Mouse (Mus musculus): Measurements from ENCODE around the gene Cox8b. TPM values are rescaled to one million over a fixed set of nuclear protein-coding genes. Genes with fewer than 3 reads are reported as not detected.

Gene Cox8b
- total RNA-seq, 2 experiments from 2014 or later, result 1,696 to 1,975 TPM

DNA sequence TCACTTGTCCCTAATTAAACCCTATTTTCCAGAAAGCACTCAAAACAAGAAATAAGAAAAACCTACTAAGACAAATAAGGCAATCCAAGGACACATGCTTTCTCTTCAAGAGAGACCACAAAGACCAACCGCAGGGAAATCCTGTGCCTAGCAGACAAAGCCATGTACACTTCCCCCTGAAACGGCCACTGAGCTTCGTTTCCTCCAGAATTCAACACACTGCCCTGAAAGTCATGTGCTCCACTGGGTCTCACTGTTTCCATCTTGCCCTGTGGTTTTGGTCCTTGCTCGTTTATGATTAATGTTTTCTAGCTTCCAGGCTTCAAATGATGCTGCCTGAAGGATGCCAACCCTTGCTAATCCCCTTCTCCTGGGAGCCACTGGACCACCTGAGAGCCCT lies 26.0 kb downstream of the Cox8b start:
- no peak for DNase-seq

DNA sequence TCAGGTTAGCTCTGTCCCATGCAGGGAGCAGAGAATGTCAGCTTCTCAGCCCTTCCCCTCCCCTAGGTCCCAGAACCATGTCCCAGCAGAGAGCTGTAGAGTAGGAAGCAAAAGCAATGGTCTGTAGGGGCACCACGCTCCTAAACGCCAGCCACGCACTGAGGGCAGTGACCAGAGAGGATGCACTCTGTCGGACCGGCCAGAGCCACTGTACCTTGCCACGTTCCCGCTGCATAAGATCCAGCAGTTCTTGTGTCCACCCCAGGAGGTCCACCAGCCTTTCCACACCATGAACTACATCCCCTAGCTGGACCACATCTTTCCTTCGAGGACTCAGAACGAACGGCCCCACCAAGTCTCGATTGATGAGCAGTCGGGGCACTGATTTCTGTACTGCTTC lies 35.5 kb downstream of the Cox8b start:
- DNase-seq, result no peak

DNA sequence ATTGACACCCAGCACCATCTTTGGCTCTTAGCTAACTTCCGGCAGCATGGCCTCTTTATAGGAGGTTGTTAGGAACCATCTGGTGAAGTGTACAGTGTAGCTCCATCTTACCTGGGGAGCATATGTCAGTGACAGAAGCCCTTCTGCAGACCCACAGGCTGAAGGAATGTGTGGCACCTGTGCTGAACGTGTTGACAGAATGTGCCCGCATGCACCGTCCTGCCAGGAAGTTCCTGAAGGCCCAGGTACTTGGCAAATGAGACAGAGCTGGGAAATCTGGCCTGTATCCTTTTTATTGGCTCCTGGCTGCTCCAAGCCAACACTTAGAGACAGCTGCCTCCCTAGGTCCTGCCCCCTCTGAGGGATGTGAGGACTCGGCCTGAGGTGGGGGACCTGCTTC lies 39.5 kb downstream of the Cox8b start:
- DNase-seq, result no peak

DNA sequence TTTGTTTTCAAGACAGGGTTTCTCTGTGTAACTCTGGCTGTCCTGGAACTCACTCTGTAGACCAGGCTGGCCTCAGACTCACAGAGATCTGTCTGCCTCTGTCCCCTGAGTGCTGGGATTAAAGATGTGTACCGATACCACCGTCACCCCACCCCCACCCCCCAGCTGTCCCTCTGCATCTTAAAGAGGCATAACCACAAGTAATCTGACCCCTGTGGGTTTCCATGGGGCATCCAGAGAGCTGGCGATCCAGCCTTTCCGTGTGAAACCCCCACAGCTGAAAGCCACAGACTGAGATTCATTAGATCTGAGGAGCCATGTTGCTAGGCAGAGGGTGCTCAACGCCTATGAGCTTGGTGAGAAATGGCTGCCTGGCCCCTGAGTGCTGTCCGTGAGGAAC lies 40.2 kb downstream of the Cox8b start:
- no peak for DNase-seq

DNA sequence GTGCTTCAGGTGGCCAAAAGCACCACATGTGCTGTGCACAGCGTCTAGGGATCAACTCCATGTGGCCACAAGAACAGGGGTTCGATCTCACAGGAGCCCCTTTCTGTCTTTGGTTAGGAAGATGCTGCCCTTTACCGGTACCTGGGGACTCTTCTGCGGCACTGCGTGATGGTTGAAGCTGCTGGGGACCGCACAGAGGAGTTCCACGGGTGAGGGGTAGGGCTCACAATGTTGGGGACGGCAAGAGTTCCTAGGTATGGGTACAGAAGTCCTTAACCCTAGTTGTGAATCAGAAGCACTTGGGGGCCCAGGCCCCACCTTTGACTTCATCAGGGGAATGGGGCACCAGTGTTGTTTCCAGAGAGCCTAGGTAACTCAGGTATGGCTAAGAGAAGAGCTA lies 41.5 kb downstream of the Cox8b start:
- no peak for DNase-seq

DNA sequence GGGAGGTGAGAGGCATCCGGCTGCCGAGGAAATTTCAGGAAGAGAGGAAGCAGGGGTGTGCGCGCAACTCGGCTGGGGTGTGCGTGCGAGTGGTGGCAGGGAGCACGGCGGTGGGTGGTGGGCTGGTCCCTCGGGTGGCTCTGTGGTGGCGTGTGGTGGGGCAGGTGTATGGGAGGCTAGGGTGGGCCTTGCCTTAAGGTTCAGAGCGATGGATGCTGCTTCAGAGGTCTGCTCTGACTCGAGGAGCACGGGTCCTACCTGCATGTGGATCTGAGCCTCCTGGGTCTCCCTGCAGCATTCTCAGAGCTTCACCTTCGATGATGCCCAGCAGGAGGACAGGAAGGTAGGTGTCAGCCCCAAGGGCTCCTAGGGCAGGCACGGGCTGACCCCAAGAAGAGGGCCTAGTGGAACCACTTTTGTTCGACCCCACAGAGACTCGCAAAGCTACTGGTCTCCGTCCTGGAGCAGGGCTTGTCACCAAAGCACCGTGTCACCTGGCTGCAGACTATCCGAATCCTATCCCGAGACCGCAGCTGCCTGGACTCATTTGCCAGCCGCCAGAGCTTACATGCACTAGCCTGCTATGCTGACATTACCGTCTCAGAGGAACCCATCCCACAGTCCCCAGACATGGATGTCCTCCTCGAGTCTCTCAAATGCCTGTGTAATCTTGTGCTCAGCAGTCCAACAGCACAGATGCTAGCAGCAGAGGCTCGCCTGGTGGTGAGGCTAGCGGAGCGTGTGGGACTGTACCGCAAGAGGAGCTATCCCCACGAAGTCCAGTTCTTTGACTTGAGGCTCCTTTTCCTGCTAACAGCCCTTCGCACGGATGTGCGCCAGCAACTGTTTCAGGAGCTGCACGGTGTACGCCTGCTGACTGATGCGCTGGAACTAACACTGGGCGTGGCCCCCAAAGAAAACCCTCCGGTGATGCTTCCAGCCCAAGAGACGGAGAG lies 42.4 kb downstream of the Cox8b start, which contains the start of gene Bet1l:
Gene Bet1l, minus strand, starts transcription at position 28 of the 956 bp plus-strand sequence.
- no peak for DNase-seq

DNA sequence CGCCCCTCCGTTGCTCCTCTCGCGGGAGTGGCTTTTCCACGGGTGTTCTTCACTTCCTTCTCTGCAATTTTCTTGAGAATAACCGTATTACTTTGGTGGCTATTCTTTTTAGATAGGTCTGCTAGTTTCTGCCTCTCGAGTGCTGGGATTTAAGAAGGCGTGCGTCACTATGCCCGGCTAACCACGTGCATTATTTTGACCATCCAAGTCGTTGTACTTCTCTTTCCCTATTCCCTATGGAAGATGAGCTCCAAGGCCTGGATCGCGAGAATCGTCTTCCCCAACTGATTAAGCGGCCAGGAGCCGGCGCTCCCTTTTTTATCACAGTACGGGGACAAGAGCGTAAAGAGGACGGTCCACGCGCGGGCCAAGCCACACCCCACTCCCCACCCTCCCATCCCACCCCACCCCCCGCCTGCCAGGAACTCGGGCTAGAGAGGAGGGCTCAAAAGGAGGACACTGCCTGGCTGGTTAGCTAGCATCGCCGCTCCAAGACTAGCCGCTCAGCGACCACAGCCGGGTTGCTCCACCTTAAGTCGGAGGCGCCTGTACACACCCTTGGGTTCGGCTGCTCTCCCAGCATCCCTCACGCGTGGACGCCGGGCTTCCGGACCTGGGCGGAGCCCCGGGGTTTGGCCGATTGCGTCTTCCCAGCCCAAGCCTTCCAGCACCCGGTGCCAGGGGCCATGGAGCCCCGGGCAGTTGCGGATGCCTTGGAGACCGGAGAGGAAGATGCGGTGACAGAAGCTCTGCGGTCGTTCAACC lies 43.3 kb downstream of the Cox8b start, which contains the start of gene Ric8a:
Gene Ric8a, plus strand, starts transcription at position 173 of the 765 bp plus-strand sequence.
- peak; percentile 93 for DNase-seq

DNA sequence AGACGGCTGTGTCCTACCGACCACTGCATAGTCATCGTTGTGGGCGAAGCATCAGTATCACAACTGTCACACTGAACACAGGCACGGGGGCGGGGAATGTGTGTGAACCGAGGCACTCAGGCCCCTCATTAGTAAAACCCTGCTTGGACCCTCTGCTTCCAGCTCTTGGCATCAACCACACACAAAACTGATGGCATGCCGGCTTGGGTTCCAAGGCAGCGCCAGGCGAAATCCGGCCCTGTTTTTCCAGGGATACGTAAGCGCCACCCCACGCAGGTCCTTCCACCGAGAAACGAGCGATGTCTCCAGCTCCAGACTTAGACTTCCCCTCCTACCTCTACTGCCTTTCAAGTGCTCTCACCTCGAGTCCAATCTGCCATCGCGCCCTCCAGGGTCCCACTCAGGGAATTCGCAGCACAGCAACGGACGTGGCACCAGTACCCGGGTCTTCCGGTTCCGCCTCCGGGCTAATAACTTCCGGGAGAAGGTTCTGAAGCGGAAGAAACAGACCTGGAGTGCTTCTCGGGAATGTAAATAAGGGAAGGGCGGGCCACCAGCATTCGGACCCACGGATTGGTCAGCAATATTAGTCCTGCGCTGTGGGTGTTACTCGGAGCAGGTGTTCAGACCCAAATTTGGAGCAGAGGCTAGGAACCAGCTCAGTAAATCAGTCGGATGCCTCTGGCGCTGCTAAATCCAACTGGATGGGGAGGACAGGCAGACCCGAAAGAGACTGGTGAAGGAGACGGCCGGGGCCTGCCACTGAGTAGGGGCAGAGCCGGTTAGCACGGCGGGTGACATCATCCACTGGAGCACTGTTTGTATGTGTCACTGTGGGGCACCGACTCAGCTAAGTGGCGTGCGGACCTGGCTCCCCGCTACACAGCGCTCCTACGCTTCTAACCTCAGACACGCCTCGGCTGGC lies 44.1 kb downstream of the Cox8b start, which contains the start of gene Gm45785:
Gene Gm45785, minus strand, starts transcription at position 472 of the 925 bp plus-strand sequence.
- DNase-seq, result peak; percentile 88

DNA sequence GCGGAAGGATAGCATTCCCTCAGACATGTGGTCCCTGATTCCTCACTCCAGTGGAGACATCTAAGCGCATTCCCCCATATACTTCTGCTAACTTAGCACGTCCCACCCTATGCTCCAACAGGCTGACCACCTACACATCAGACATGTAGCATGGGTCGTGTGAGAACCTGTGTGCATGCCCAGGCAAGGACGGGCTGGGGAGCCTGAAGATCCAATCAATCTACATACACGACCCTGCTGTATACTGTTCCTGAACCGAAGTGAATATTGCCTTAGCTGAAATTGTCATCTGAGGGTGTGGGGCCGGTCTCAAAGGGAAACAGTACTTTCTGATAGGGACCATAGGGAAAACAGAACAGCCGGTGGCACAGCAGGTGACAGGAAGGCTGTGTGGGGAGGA lies 45.1 kb downstream of the Cox8b start:
- no peak for DNase-seq

DNA sequence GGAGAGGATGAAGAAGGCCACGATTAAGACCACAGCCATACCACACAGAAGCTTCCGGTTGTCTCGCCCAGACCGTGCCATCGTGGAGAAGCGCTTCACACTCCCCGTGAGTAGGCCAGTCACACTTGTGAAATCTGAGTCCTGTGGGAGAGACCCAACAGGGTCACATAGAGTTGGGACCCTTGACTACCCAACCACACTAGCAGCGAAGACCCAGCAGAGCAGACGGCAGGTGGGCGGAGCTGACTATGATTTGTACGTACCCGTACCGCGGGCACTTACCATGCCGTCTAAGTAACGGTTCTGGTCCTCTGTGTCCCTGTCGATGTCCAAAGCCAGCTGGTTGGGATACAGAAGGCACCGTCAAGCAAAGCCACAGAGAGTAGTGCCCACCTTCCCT lies 45.8 kb downstream of the Cox8b start:
- no peak for DNase-seq

DNA sequence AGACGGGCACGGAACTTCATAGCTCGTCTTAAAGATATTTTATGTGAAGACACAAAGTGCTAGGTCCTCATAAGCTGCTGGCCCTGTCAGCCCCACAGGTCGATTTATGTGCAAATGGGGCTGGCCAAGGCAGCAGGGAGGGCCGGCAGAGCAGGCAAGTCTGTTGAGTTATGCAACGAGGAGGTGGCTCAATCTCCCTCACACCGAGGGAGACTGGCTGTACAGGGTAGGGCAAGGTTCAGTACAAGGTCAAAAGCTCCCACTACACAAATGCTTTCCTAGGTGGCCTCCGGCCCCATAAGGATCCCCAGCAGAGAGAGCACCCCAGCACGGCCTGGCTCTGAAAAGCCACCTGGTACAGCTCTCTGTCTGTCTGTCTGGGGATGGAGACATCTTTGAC lies 46.9 kb downstream of the Cox8b start:
- DNase-seq, result no peak

DNA sequence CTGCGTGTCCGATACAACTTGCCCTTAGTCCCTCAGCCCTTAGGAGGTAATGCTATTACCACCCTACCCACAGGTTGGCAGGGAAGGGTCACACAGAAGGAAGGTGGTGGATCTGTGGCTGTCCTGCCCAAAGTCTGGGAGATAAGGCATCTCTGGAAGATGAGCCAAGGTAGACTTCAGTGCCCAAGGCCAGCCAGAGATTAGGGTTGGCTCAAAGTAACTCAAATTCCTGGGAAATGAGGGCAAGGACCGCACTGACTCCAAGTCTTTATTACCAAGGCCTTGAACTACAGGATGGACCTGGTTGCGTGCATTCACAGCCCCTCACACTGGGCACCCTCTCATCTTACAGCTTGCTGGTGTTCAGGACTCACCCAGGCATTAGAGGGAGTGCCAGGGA lies 48.3 kb downstream of the Cox8b start:
- DNase-seq, result no peak

Other genes with a start within 250 kb of the Cox8b start
- not detected for gene Olfr539, start 240.5 kb downstream of the Cox8b start, total RNA-seq (2021)
- not detected for gene Olfr45, start 218.5 kb downstream of the Cox8b start, total RNA-seq (2021)
- not detected for gene Olfr541, start 203.2 kb downstream of the Cox8b start, total RNA-seq (2021)
- 10 to 100 TPM in 1 of 2 experiments, under 1 TPM in 1; 0.92 to 35.9 TPM for gene Cyp2e1, start 136.7 kb downstream of the Cox8b start, total RNA-seq (2021)
- not detected for gene Syce1, start 112.6 kb downstream of the Cox8b start, total RNA-seq (2021)
- not detected for gene Zfp941, start 78.3 kb downstream of the Cox8b start, total RNA-seq (2021)
- not detected for gene Urah, start 65.4 kb downstream of the Cox8b start, total RNA-seq (2021)
- not detected for gene Scgb1c1, start 54.9 kb downstream of the Cox8b start, total RNA-seq (2021)
- not detected for gene Odf3, start 52.6 kb downstream of the Cox8b start, total RNA-seq (2021)
- not detected for gene Gm45785, start 44.1 kb downstream of the Cox8b start, total RNA-seq (2021)
- gene Ric8a, start 43.5 kb downstream of the Cox8b start, total RNA-seq (2021), result 10 to 100 TPM; 13.5 to 14.0 TPM
- 10 to 100 TPM in 1 of 2 experiments, 1 to 10 TPM in 1; 7.7 to 10.6 TPM for gene Bet1l, start 42.9 kb downstream of the Cox8b start, total RNA-seq (2021)
- 10 to 100 TPM; 79.5 to 88.7 TPM for gene Psmd13, start 18.5 kb downstream of the Cox8b start, total RNA-seq (2021)
- 10 to 100 TPM; 25.4 to 26.6 TPM for gene Sirt3, start 18.1 kb downstream of the Cox8b start, total RNA-seq (2021)
- not detected for gene Nlrp6, start 20.5 kb upstream of the Cox8b start, total RNA-seq (2021)
- 1 to 10 TPM; 4.3 to 4.6 TPM for gene Pgghg, start 40.9 kb upstream of the Cox8b start, total RNA-seq (2021)
- gene Ifitm5, start 49.8 kb upstream of the Cox8b start, total RNA-seq (2021), result under 1 TPM in 1 of 2 experiments, not detected in 1; 0.64 TPM
- not detected for gene Gm45717, start 55.5 kb upstream of the Cox8b start, total RNA-seq (2021)
- 10 to 100 TPM; 54.0 to 75.5 TPM for gene Ifitm2, start 55.5 kb upstream of the Cox8b start, total RNA-seq (2021)
- under 1 TPM; 0.43 to 0.54 TPM for gene Ifitm1, start 66.8 kb upstream of the Cox8b start, total RNA-seq (2021)
- gene Ifitm3, start 110.3 kb upstream of the Cox8b start, total RNA-seq (2021), result 10 to 100 TPM; 34.4 to 52.1 TPM
- not detected for gene Ifitm6, start 117.5 kb upstream of the Cox8b start, total RNA-seq (2021)
- not detected for gene Gm17387, start 128.7 kb upstream of the Cox8b start, total RNA-seq (2021)
- not detected for gene B4galnt4, start 160.7 kb upstream of the Cox8b start, total RNA-seq (2021)
- gene Pkp3, start 177.8 kb upstream of the Cox8b start, total RNA-seq (2021), result under 1 TPM in 1 of 2 experiments, not detected in 1; 0.29 TPM
- 1 to 10 TPM; 1.4 to 2.4 TPM for gene Sigirr, start 200.1 kb upstream of the Cox8b start, total RNA-seq (2021)
- not detected for gene Ano9, start 217.4 kb upstream of the Cox8b start, total RNA-seq (2021)
- gene Ptdss2, start 221.9 kb upstream of the Cox8b start, total RNA-seq (2021), result 10 to 100 TPM; 18.7 to 25.6 TPM

Measured in gastrocnemius, postnatal 25 days (tissue).